Mouse (Mus musculus): ENCODE data around the gene Olfr837.
"Not testable (repeated sequence)": the region's sequence is repeated elsewhere in the genome, so short reads cannot be mapped to it uniquely, and the experiment has no call there.

The Olfr837 gene

DNA sequence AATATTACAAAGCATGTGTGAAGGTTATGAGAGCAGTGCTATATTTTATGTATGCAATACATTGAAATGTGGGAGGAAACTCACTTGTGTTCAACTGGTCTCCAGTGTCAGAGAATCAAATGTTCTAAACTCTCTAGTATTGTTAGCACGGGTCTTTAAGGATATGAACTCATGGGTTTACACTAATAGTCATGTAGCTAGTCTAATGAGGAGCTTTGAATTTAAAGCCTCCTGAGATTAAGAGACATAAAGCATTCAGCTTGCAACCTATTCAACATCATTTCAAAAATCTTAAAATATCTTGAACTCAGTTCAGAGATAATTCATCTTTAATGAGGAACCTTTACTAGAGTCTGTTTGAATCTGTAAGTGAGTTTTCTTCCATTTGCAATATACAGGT lies at the start of gene Olfr837:
Gene Olfr837 (plus strand): TSS at position 301 of the 400 bp plus-strand sequence.
- DNase-seq (ENCODE audit: low spot score), result no peak

DNA sequence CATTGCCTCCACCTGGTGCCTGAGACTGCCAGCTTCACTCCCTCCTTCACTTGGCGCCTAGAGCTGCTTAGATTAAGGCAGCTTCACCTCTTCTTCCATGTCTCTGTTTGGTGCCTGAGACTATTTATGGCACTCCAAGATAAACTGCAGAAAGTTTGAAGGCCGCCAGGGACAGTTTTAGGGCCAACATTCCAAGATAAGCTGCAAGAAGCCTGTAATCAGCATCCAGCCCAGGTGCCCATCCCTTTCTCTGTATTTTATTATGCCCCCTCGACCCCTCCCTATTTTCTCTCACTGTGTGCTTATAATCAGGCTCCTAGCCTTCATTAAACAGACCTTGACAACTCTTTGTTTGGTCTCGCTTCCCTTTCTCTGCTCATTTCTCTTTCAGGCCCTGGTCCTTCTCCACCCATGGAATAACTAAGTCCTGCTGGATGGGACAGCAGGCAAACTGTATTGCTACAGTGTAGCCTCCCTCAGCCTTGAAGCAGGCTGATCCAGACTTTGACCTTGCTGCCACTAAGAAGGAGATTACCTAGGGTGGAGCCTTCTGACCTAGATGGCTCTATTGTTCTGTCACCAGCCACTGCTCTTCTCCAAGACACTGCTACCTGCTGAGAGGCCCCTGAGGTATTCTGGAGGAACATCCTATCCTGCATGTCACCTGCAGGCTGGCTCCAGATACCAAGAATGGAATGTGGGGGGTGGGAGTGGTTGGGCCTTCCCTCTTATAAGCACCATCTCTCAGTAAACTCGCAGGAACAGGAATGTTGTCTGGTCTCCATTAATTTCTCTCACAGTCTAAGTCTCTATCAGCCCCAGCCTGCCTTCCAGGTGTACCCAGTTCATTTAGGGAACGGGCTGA lies 43.0 kb upstream of the Olfr837 start:
- not testable (repeated sequence) for DNase-seq (ENCODE audit: low spot score)

DNA sequence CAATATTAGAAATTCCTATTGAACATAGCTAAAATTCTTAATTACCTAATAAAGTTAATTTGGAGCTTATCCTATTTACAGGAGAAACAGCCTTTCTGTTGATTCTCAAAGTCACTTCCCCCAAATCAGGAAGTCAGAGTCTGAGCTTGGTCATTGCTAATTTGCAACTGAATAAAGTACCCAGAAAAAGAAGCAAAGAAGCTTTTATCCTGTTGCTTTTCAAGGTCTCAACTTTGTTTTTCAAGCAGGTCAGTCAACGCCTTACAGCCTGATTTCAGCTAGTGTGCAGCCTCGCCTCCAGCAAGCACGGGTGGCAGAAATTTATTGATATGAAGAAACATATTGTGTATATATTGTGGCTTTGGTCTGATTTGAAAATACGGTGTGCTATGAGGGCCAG lies 38.8 kb upstream of the Olfr837 start:
- no peak for DNase-seq (ENCODE audit: low spot score)

DNA sequence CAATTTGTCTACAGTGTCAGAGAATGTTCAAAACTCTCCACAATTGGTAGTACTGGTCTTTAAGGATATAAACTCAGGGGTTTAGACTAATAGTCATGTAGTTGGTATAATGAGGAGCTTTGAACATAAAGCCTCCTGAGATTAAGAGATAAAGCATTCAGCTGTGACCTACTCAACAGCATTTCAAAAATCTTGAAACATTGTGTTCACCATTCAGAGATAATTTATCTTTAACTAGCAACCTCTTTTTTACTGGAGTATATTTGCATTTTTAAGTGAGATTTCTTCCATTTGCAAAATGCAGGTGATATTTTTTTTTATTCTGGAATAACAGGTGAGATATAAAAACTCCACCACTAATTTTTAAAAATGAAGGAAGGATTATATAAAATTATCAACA lies 16.0 kb upstream of the Olfr837 start, which contains the start of gene Olfr836:
Gene Olfr836 (plus strand): TSS at position 301 of the 400 bp plus-strand sequence.
- DNase-seq (ENCODE audit: low spot score), result no peak

DNA sequence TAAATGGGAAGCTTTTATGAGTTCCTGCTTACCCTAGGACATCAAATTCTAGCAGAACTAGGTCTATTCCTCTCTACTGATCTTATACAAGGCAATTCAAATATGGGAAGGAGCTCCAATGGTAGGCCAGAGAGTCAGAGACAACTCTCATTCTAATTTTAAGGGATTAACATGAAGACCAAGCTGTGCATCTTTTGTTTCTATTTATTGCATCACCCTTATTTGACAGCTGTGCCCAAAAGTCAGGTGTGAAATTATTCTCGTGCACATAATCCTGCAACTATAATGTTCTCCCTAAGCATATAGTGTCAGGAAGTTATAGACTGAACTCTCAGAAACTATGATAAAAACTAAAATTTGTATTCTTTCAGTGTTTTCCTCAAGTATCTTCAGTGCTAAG lies 41.1 kb downstream of the Olfr837 start, which contains the start of gene Olfr839-ps1:
Gene Olfr839-ps1 (minus strand): TSS at position 101 of the 400 bp plus-strand sequence.
- no peak for DNase-seq (ENCODE audit: low spot score)
